Mouse (Mus musculus) heart, postnatal 0 days (tissue): ENCODE results near the gene Srsf10.

Source experiments
- CTCF ChIP-seq: IDR thresholded peaks from 2 replicates; pipeline ENCODE4 v1.5.1; 2016; ENCODE audit warnings: antibody characterized with exemption, control low read depth, low read depth
- EP300 ChIP-seq: IDR thresholded peaks from 2 replicates; pipeline ENCODE4 v1.6.1; 2016; ENCODE audit warnings: antibody characterized with exemption, low read depth

DNA sequence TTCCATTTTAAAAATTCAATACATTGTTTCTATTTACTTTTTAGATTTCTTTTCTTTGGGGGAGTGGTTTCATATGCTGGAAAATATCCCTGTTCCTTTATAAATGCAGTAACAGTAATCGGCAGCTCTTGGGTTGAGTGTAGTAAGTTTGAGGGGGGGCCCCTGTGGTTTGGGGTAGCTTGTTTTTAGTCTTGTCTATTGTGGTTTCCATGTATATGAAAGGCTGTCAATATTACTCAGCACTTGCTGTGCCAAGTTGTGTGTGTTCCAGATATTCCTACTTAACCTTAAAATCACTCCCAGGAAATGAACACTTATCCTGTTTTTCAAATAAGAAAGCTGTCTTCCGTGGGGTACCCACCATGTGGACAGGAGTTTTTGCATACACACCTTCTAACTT lies 13.4 kb downstream of the Srsf10 start:
- no peak for TF ChIP-seq CTCF
- TF ChIP-seq EP300 = no peak
